Mouse (Mus musculus) cortical plate, adult 2 months (tissue): Measurements from ENCODE around the gene Nosip.

ENCODE experiments used
- CTCF ChIP-seq: fragments of 200-500 bp; IDR thresholded peaks from 2 replicates; pipeline ENCODE4 v1.5.1; 2011; ENCODE audit warnings: mild to moderate bottlenecking, control low read depth, low read length; ENCODE audit not compliant: insufficient read depth; ENCODE audit errors: extremely low read depth
- POLR2A ChIP-seq: fragments of 200-500 bp; IDR thresholded peaks from 2 replicates; pipeline ENCODE4 v1.6.1; 2011; ENCODE audit warnings: mild to moderate bottlenecking, low read length, control low read depth; ENCODE audit not compliant: insufficient read depth; ENCODE audit errors: extremely low read depth

DNA sequence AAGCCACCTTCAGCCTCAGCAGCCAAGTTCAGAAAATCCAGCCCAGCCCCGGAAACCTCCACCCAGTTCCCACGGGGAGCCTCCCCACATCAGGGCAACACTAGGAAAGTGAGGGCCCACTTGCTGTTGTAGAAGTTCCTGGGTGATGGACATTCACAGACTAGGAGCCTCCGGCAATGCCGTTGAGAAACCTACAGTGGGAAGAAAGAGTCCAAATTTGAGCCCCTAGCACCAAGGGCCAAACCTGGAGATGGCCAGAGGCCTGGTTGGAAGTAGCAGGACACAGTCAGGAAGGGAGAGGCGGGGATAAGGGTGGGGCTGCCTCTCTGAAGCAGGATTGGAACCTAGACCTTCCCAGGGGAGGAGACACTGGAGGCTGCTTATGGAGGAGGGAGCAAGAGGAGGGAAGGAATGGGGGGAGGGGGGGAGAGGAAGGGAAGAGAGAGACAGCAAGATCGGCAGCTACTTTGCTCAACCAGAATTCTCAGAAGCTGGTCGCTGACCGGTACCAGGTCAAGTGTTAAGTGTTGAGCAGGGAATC, 43.1 kb upstream of the Nosip start:
- 0 out of 2 replicates have a peak, but pooled peaks have one; percentile 31 for TF ChIP-seq POLR2A
- no peak for TF ChIP-seq CTCF
